Mouse (Mus musculus) megakaryocyte progenitor cell, adult 5-6 weeks (primary cell): ENCODE results near the gene Stfa1. TPM values are rescaled to one million over a fixed set of nuclear protein-coding genes. Genes with fewer than 3 reads are reported as not detected.
"Not testable (repeated sequence)": the region's sequence is repeated elsewhere in the genome, so short reads cannot be mapped to it uniquely, and the experiment has no call there.

Experiments
- ATAC-seq: replicated peaks from 2 replicates; pipeline ENCODE4 v1.8.0; 2016; ENCODE audit warnings: mild to moderate bottlenecking, moderate TSS enrichment, inconsistent platforms; ENCODE audit not compliant: poor library complexity
- total RNA-seq, 2 experiments: library from RNA; stranded (forward) in 1 of 2; stranded (reverse) in 1 of 2; fragments of 157-497, 149-512 nt in 1 of 2; fragments of 200-1000 nt in 1 of 2; gene quantifications; 2 replicates each; pipeline versions ENCODE4 v1.2.3 to v1.2.4; 2015 to 2017

The Stfa1 gene
- total RNA-seq (2015) = 1.1 TPM in 1 of 2 replicates, not detected in the other
- 0.84 TPM in 1 of 2 replicates, not detected in the other for total RNA-seq (2017)

DNA sequence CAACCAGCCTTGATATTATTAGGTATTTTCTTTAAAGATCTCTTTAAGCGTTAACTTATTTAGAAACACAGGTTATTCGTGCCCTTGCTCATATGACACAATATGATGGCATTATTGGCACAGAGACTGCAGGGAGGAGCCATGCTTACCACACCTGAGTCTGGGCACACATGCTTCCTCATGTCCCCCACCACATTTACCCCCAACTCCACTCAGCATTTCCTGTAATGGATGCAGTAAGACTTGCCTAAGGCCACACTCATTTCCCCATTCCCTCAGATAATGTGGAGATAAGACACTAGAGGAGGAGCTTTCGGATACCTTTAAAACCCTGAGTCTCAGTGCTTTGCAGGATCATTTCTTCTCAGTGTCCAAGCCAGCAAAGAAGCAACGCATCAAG lies at the start of gene Stfa1:
Stfa1 (plus strand) TSS at position 156 of the 400 bp plus-strand sequence.
- peak; percentile 34; the same call in 1 of the 2 replicates for ATAC-seq

DNA sequence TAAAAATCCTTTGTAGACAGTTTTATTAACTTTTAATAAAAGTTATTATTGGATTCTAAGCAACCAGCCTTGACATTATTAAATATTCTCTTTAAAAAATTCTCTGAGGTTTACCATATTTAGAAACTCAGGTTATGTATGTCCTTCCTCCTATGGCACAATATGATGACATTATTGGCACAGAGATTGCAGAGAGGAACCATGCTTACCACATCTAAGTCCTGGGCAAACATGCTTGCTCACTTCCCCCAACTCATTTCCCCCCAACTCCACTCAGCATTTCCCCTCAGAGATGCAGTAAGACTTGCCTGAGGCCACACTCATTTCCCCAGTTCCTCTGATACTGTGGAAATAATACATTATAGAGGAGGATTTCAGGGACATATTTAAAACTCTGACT lies 16.2 kb upstream of the Stfa1 start:
- peak; percentile 83 for ATAC-seq

DNA sequence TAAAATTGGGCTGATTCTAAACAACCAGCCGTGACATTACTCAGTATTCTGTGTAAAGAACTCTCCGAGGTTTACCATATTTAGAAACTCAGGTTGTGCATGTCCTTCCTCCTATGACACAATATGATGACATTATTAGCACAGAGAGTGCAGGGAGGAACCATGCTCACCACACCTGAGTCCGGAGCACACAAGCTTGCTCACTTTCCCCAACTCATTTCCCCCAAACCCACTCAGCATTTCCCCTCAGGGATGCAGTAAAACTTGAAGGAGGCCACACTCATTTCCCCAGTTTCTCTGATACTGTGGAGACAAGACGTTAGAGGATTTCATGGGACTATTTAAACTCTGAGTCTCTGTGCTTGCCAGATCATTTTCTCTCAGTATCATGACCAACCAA lies 12.4 kb downstream of the Stfa1 start:
- no peak for ATAC-seq

DNA sequence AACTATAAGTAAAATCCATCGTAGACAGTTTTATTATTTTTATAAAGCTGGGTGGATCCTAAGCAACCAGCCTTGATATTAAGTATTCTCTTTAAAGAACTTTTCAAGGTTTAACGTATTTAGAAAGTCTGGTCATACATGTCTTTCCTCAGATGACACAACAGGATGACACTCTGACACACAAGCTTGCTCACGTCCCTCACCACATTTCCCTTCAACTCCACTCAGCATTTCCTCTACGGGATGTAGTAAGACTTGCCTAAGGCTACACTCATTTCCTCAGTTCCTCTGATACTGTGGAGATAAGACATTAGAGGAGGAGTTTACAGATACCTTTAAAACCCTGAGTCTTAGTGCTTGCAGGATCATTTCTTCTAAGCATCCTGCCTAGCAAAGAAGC lies 30.9 kb downstream of the Stfa1 start:
- no peak for ATAC-seq

DNA sequence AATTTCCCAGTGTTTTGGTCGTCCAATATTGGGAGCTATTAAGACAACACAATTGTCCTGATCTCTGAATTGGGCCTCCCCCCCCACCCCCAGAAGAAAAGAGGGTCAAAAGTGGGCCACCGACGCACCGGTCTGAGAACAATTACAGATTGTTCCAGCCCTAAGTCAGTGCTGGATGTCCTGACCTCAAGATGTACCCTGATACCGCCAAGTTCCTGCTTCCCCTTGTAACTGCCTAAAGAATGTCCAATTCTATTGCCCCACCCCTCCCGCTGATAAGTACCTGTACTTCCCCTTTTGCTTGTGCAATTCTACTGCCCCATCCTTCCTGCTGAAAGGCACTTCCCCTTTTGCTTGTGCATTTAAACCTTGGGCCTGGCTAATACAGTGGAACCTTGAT lies 39.4 kb downstream of the Stfa1 start:
- not testable (repeated sequence) for ATAC-seq

DNA sequence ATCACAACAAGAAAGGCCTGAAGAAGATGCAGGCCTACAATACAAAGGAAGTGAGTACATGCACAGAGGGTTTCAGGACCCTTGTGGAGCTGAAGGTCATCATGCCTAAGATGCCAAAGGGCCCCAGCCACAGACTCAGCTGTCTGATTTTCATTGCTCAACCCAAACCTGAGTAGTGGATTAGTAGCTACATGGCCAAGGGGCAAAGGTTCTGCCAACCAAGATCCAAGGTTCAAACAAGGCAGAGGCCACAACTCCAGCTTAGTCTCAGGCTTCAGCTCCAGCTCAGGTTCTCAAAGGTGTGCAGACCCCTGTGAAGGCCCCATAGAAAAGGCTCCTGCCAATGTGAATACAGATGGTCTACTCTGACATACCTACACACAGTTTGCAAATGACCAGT lies 42.5 kb downstream of the Stfa1 start:
- ATAC-seq = no peak

DNA sequence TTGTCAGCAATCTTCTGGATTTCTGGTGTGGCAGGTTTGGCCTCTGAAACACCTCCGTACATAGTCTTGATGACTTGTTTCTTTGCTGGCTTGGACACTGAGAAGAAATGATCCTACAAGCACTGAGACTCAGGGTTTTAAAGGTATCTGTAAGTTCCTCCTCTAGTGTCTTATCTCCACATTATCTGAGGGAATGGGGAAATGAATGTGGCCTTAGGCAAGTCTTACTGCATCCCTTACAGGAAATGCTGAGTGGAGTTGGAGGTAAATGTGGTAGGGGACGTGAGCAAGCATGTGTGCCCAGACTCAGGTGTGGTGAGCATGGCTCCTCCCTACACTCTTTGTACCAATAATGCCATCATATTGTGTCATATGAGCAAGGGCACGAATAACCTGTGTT lies 57.5 kb downstream of the Stfa1 start, which contains the start of gene BC117090:
BC117090 (minus strand) TSS at position 101 of the 400 bp plus-strand sequence.
- no peak for ATAC-seq

Other genes with a start within 250 kb of the Stfa1 start
- gene Wdr5b, start 235.8 kb upstream of the Stfa1 start, total RNA-seq (2015) = 5.8 and 8.6 TPM in 2 replicates
- gene Wdr5b, start 235.8 kb upstream of the Stfa1 start, total RNA-seq (2017) = 8.5 and 8.6 TPM in 2 replicates
- gene Fam162a, start 205.4 kb upstream of the Stfa1 start, total RNA-seq (2015) = 128 and 151 TPM in 2 replicates
- 91.9 and 120 TPM in 2 replicates for gene Fam162a, start 205.4 kb upstream of the Stfa1 start, total RNA-seq (2017)
- gene Ccdc58, start 205.3 kb upstream of the Stfa1 start, total RNA-seq (2015) = 70.0 and 90.8 TPM in 2 replicates
- gene Ccdc58, start 205.3 kb upstream of the Stfa1 start, total RNA-seq (2017) = 57.8 and 82.1 TPM in 2 replicates
- not detected in 2 replicates for gene Csta1, start 145.7 kb upstream of the Stfa1 start, total RNA-seq (2015)
- 0.42 TPM in 1 of 2 replicates, not detected in the other for gene Csta1, start 145.7 kb upstream of the Stfa1 start, total RNA-seq (2017)
- gene Stfa2l1, start 120.1 kb upstream of the Stfa1 start, total RNA-seq (2015) = 9.0 and 9.8 TPM in 2 replicates
- 2.3 TPM in 1 of 2 replicates, not detected in the other for gene Stfa2l1, start 120.1 kb upstream of the Stfa1 start, total RNA-seq (2017)
- 1.1 and 2.9 TPM in 2 replicates for gene Gm5483, start 92.7 kb upstream of the Stfa1 start, total RNA-seq (2015)
- gene Gm5483, start 92.7 kb upstream of the Stfa1 start, total RNA-seq (2017) = 4.8 and 6.0 TPM in 2 replicates
- not detected in 2 replicates for gene Gm5416, start 66.5 kb upstream of the Stfa1 start, total RNA-seq (2015)
- not detected in 2 replicates for gene Gm5416, start 66.5 kb upstream of the Stfa1 start, total RNA-seq (2017)
- not detected in 2 replicates for gene 2010005H15Rik, start 55.5 kb upstream of the Stfa1 start, total RNA-seq (2015)
- not detected in 2 replicates for gene 2010005H15Rik, start 55.5 kb upstream of the Stfa1 start, total RNA-seq (2017)
- not detected in 2 replicates for gene BC117090, start 57.4 kb downstream of the Stfa1 start, total RNA-seq (2015)
- gene BC117090, start 57.4 kb downstream of the Stfa1 start, total RNA-seq (2017) = not detected in 2 replicates
- gene BC100530, start 90.8 kb downstream of the Stfa1 start, total RNA-seq (2015) = not detected in 2 replicates
- 1.4 TPM in 1 of 2 replicates, not detected in the other for gene BC100530, start 90.8 kb downstream of the Stfa1 start, total RNA-seq (2017)
- gene Stfa2, start 131.5 kb downstream of the Stfa1 start, total RNA-seq (2015) = 0.72 and 1.9 TPM in 2 replicates
- not detected in 2 replicates for gene Stfa2, start 131.5 kb downstream of the Stfa1 start, total RNA-seq (2017)
- 1.9 TPM in 1 of 2 replicates, not detected in the other for gene Stfa3, start 178.4 kb downstream of the Stfa1 start, total RNA-seq (2015)
- gene Stfa3, start 178.4 kb downstream of the Stfa1 start, total RNA-seq (2017) = not detected in 2 replicates